ENCODE assay signal across 9 mouse cellular contexts in the genomic region with DNA sequence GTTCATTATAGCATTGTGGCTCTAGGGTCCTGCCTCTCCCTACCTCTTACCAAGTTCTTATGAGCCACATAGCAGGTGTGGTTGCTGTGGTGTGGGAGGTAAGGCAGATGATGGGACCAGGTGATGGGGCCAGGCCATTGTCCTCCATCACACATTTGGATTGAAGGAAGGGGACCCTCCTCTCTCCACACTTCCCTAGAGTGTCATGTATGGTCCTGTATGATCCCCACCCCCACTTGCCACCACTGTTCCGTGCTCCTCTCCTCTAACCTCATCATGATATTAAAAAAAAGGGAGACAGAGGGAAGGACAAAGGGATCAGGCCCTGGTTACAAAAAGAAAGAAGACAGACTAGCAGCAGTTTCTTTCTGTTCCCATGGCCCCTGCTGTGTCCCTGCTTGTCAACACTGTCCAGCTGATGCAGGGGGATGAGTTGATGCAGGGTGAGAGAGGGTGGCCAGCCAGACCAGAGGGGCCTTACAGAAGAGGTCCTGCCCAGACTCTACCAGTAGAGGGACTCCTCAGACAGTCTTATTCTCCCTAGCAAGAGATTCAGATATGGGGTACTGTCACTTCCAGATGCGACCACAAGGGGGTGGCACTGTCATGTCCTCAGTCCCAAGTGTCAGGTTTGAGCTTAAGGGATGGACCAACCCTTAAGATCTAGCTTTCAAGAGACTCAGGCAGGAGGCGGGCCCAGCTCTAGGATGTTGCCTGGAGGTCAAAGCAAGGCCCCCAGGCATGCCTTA. TPM values are rescaled to one million over a fixed set of nuclear protein-coding genes. Genes with fewer than 3 reads are reported as not detected.
DNase-seq lines count a peak whose midpoint lies in the region; ATAC-seq and TF ChIP-seq lines count a peak whose summit lies in the region.
"Had no signal": no experiment of that assay in that cellular context is flagged by ENCODE, and none has a peak within 500 bp of the region (broad histone marks: within the 10 kb centered on the region; RNA-seq: fewer than 3 reads in every experiment).

No protein-coding gene starts in this region.

- no peak for TF ChIP-seq EP300 in stomach, postnatal 0 days (optimal IDR thresholded peaks at IDR 0.05)

- peak; percentile 96 for TF ChIP-seq CTCF in stomach, postnatal 0 days (IDR thresholded peaks at IDR 0.05; ENCODE audit: low read depth)

- H3K4me2 ChIP-seq in forebrain, embryonic 14.5 days (ENCODE audit: low read length), result no peak overlapping the region
- H3K4me2 ChIP-seq in liver, embryonic 15.5 days, result no peak overlapping the region; the same call in 1 of the 2 replicates
- H3K4me2 ChIP-seq in neural tube, embryonic 13.5 days, result no peak overlapping the region
- H3K4me2 ChIP-seq in stomach, postnatal 0 days (replicated peaks; ENCODE audit: low read depth), result no peak overlapping the region

- no peaks in the 10 kb centered on the region for H3K9me3 ChIP-seq in ES-E14 (ENCODE audit: control insufficient read depth, insufficient read depth, low read depth, low read length)
- no peaks in the 10 kb centered on the region for H3K9me3 ChIP-seq in forebrain, embryonic 14.5 days (replicated peaks; ENCODE audit: control insufficient read depth, low read length)
- no peaks in the 10 kb centered on the region for H3K9me3 ChIP-seq in liver, embryonic 15.5 days (replicated peaks)
- H3K9me3 ChIP-seq in neural tube, embryonic 13.5 days, result no peaks in the 10 kb centered on the region
- H3K9me3 ChIP-seq in stomach, postnatal 0 days (ENCODE audit: control insufficient read depth, low read length), result no peaks in the 10 kb centered on the region

- intact Hi-C loops in heart, postnatal 14 days (cut with DNase I), result loop anchor here (1.0 to 5.0 kb wide), 2 partner anchors 66 to 195 kb away; no protein-coding TSS in a partner anchor

- no peaks in the 10 kb centered on the region for H3K4me1 ChIP-seq in ES-E14 (ENCODE audit: control insufficient read depth in 2 of 2, insufficient read depth in 2 of 2, low read length in 2 of 2, poor library complexity in 1 of 2)
- no peaks in the 10 kb centered on the region for H3K4me1 ChIP-seq in forebrain, embryonic 14.5 days (ENCODE audit: control insufficient read depth, insufficient read depth, low read length)
- peaks cover 28% of the 10 kb centered on the region for H3K4me1 ChIP-seq in liver, embryonic 15.5 days (replicated peaks)
- H3K4me1 ChIP-seq in neural tube, embryonic 13.5 days (replicated peaks), result peaks cover under 1% of the 10 kb centered on the region
- no peaks in the 10 kb centered on the region for H3K4me1 ChIP-seq in stomach, postnatal 0 days (replicated peaks; ENCODE audit: control insufficient read depth, insufficient read depth)

- H3K36me3 ChIP-seq in ES-E14 (ENCODE audit: control insufficient read depth, insufficient read depth, low read length, poor library complexity, severe bottlenecking), result no peaks in the 10 kb centered on the region
- H3K36me3 ChIP-seq in forebrain, embryonic 14.5 days (ENCODE audit: control insufficient read depth, insufficient read depth, low read length), result no peaks in the 10 kb centered on the region
- no peaks in the 10 kb centered on the region for H3K36me3 ChIP-seq in liver, embryonic 15.5 days (replicated peaks)
- no peaks in the 10 kb centered on the region for H3K36me3 ChIP-seq in neural tube, embryonic 13.5 days
- H3K36me3 ChIP-seq in stomach, postnatal 0 days (ENCODE audit: control insufficient read depth, insufficient read depth, low read length), result no peaks in the 10 kb centered on the region

- peak; percentile 97 for DNase-seq in ES-E14 (ENCODE audit: low read depth, low spot score)
- DNase-seq in c-Kit-positive CD71-positive TER-119-positive erythroid progenitor cells, embryonic 14.5 days (ENCODE audit: low spot score), result peak; percentile 79
- peak; percentile 87 for DNase-seq in forebrain, embryonic 14.5 days (ENCODE audit: low spot score)
- DNase-seq in heart, postnatal 14 days, result peak; percentile 75 to 82
- peak; percentile 89 to 93 for DNase-seq in kidney, postnatal 4 days
- peak; percentile 73 for DNase-seq in stomach, postnatal 0 days (ENCODE audit: low spot score)

- no peak overlapping the region for H3K27ac ChIP-seq in ES-E14 (ENCODE audit: insufficient read depth, low read depth, low read length, poor library complexity, severe bottlenecking)
- H3K27ac ChIP-seq in forebrain, embryonic 14.5 days (ENCODE audit: low read depth, low read length), result no peak overlapping the region
- no peak overlapping the region for H3K27ac ChIP-seq in liver, embryonic 15.5 days (replicated peaks)
- H3K27ac ChIP-seq in neural tube, embryonic 13.5 days (replicated peaks), result no peak overlapping the region
- H3K27ac ChIP-seq in stomach, postnatal 0 days (replicated peaks), result no peak overlapping the region
- H3K27ac ChIP-seq: macrophage had no signal

- peak; percentile 73 for ATAC-seq in forebrain, embryonic 14.5 days
- peak; percentile 23; the same call in 1 of the 2 replicates for ATAC-seq in liver, embryonic 15.5 days (ENCODE audit: insufficient read depth)
- ATAC-seq in neural tube, embryonic 13.5 days (ENCODE audit: low read depth), result peak; percentile 85
- peak; percentile 60 for ATAC-seq in stomach, postnatal 0 days (ENCODE audit: low FRiP score, low TSS enrichment)

- no peak overlapping the region for H3K9ac ChIP-seq in ES-E14 (ENCODE audit: insufficient read depth, low read depth, low read length, poor library complexity, severe bottlenecking)
- no peak overlapping the region for H3K9ac ChIP-seq in forebrain, embryonic 14.5 days (ENCODE audit: low read length)
- H3K9ac ChIP-seq in liver, embryonic 15.5 days, result no peak overlapping the region
- H3K9ac ChIP-seq in neural tube, embryonic 13.5 days, result no peak overlapping the region
- no peak overlapping the region for H3K9ac ChIP-seq in stomach, postnatal 0 days (ENCODE audit: low read length)

- WGBS in forebrain, embryonic 14.5 days, result 26% methylated on average over 3 of the region's 3 CpGs
- 16% methylated on average over 3 of the region's 3 CpGs for WGBS in liver, embryonic 15.5 days (ENCODE audit: insufficient replicate concordance)
- 29% methylated on average over 3 of the region's 3 CpGs for WGBS in neural tube, embryonic 13.5 days
- 29% methylated on average over 3 of the region's 3 CpGs for WGBS in stomach, postnatal 0 days

- in situ Hi-C loops in ES-E14 (cut with MboI; ENCODE audit: low sequenced_read_pairs in 2 of 2, unreplicated experiment in 2 of 2), result loop anchor here (5.0 to 25.0 kb wide), 2 partner anchors 194 to 199 kb away; no protein-coding TSS in a partner anchor

- H3K27me3 ChIP-seq in forebrain, embryonic 14.5 days (replicated peaks; ENCODE audit: control insufficient read depth, insufficient read depth, low read length), result no peaks in the 10 kb centered on the region
- no peaks in the 10 kb centered on the region for H3K27me3 ChIP-seq in liver, embryonic 15.5 days
- H3K27me3 ChIP-seq in neural tube, embryonic 13.5 days, result peaks cover 3% of the 10 kb centered on the region
- no peaks in the 10 kb centered on the region for H3K27me3 ChIP-seq in stomach, postnatal 0 days (ENCODE audit: control insufficient read depth, insufficient read depth, low read length)

- no peak overlapping the region for H3K4me3 ChIP-seq in ES-E14 (ENCODE audit: insufficient read depth in 1 of 2, low read depth in 1 of 2, low read length in 2 of 2, poor library complexity in 1 of 2, severe bottlenecking in 1 of 2)
- no peak overlapping the region for H3K4me3 ChIP-seq in forebrain, embryonic 14.5 days (ENCODE audit: low read depth, low read length)
- H3K4me3 ChIP-seq in liver, embryonic 15.5 days (replicated peaks), result no peak overlapping the region
- H3K4me3 ChIP-seq in neural tube, embryonic 13.5 days, result no peak overlapping the region
- H3K4me3 ChIP-seq in stomach, postnatal 0 days (ENCODE audit: low read depth, low read length), result no peak overlapping the region

TF ChIP-seq in ES-E14, 5 proteins besides CTCF, POLR2A, EP300 and RAD21:
- TF ChIP-seq CHD2 (IDR thresholded peaks at IDR 0.05; ENCODE audit: low read depth, low read length), result no peak
- TF ChIP-seq MAFK (IDR thresholded peaks at IDR 0.05; ENCODE audit: insufficient read depth, low read depth, low read length), result 0 out of 2 replicates have a peak, but pooled peaks have one; percentile 8
- TF ChIP-seq ZC3H11A (IDR thresholded peaks at IDR 0.05; ENCODE audit: borderline replicate concordance, low read depth, low read length), result peak; percentile 99
- TF ChIP-seq HCFC1 (IDR thresholded peaks at IDR 0.05; ENCODE audit: borderline replicate concordance, insufficient read depth, low read length), result 0 out of 2 replicates have a peak, but pooled peaks have one; percentile 28
- no peak for TF ChIP-seq ZNF384 (IDR thresholded peaks at IDR 0.05; ENCODE audit: low read depth, low read length)
TF ChIP-seq in ES-E14: peak in this region for 3.

RNA-seq across cellular contexts. Expression of a gene that starts 4.9 kb away (rescaled TPM):
- 0.45 and 1.3 TPM in 2 replicates for total RNA-seq in ES-E14 (2012; rRNA removed)
- polyA plus RNA-seq in forebrain, embryonic 14.5 days (2014; fragmentation: Nextera tagmentation; extraction: Ambion mirVana), result 0.66 and 0.75 TPM in 2 replicates
- total RNA-seq in heart, postnatal 14 days (2021), result not detected
- polyA plus RNA-seq in liver, embryonic 15.5 days (2015; fragmentation: Nextera tagmentation; extraction: Ambion mirVana), result 2.5 and 2.9 TPM in 2 replicates
- polyA plus RNA-seq in neural tube, embryonic 13.5 days (2015; fragmentation: Nextera tagmentation; extraction: Ambion mirVana), result 0.63 and 0.89 TPM in 2 replicates
- polyA plus RNA-seq in stomach, postnatal 0 days (2015; fragmentation: Nextera tagmentation; extraction: Ambion mirVana), result 0.11 and 0.17 TPM in 2 replicates
- polyA plus RNA-seq: macrophage had no signal

RNA-seq across cellular contexts. Expression of a gene that starts 37.9 kb away (rescaled TPM):
- 0.85 and 1.7 TPM in 2 replicates for total RNA-seq in ES-E14 (2012; rRNA removed)
- 20.3 and 30.9 TPM in 2 replicates for polyA plus RNA-seq in forebrain, embryonic 14.5 days (2014; fragmentation: Nextera tagmentation; extraction: Ambion mirVana)
- 1 to 10 TPM in 1 of 2 experiments, under 1 TPM in 1; 0.19 to 1.3 TPM for total RNA-seq in heart, postnatal 14 days (2021)
- 34.1 and 39.1 TPM in 2 replicates for polyA plus RNA-seq in liver, embryonic 15.5 days (2015; fragmentation: Nextera tagmentation; extraction: Ambion mirVana)
- polyA plus RNA-seq in neural tube, embryonic 13.5 days (2015; fragmentation: Nextera tagmentation; extraction: Ambion mirVana), result 34.5 and 38.2 TPM in 2 replicates
- 0.46 and 0.52 TPM in 2 replicates for polyA plus RNA-seq in stomach, postnatal 0 days (2015; fragmentation: Nextera tagmentation; extraction: Ambion mirVana)
- polyA plus RNA-seq: macrophage had no signal

Comparison
In these comparisons a context has a peak if more than half of its experiments do, and no peak if none do; other contexts are left out.
1. ATAC-seq: peak in every context shown above with its lines; median percentile 85 in neural tube, embryonic 13.5 days; 73 in forebrain, embryonic 14.5 days; 60 in stomach, postnatal 0 days; 23 in liver, embryonic 15.5 days.
2. RNA of a gene that starts 37.9 kb away (polyA plus RNA-seq): 34.5 to 38.2 TPM in neural tube, embryonic 13.5 days, 34.1 to 39.1 TPM in liver, embryonic 15.5 days and 20.3 to 30.9 TPM in forebrain, embryonic 14.5 days; 0.46 to 0.52 TPM in stomach, postnatal 0 days; every median in the first group is over 10 times any median in the second.
3. Peak in every context shown above with its lines, with median percentiles within 50 percentile points of each other: DNase-seq.